Mouse (Mus musculus) cerebellum, adult 2 months (tissue): ENCODE data around the gene Spata31d1a. TPM values are rescaled to one million over a fixed set of nuclear protein-coding genes. Genes with fewer than 3 reads are reported as not detected.

ENCODE experiments used
- DNase-seq, 2 experiments: peaks; one replicate each; pipeline ENCODE4 v3.0.0; 2021
- H3K27ac ChIP-seq: fragments of 200-500 bp; 2 replicates; pipeline ENCODE4 v1.5.1; 2012; ENCODE audit warnings: low read length, control low read depth, inconsistent platforms; ENCODE audit not compliant: insufficient read depth
- H3K27me3 ChIP-seq: fragments of 200-500 bp; 2 replicates; pipeline ENCODE4 v1.6.1; 2012; ENCODE audit warnings: inconsistent platforms, mild to moderate bottlenecking, low read length, moderate library complexity; ENCODE audit not compliant: control insufficient read depth, insufficient read depth
- H3K4me1 ChIP-seq: fragments of 200-500 bp; 2 replicates; pipeline ENCODE4 v1.6.1; 2011; ENCODE audit warnings: low read length; ENCODE audit not compliant: control insufficient read depth, insufficient read depth
- H3K4me3 ChIP-seq: fragments of 200-500 bp; replicated peaks from 2 replicates; pipeline ENCODE3; 2011; ENCODE audit warnings: mild to moderate bottlenecking, low read depth, low read length, control low read depth; ENCODE audit not compliant: insufficient read depth
- CTCF ChIP-seq: fragments of 200-500 bp; IDR thresholded peaks from 2 replicates; pipeline ENCODE4 v1.5.1; 2011; ENCODE audit warnings: low read depth, mild to moderate bottlenecking, control low read depth, low read length, moderate library complexity, borderline replicate concordance; ENCODE audit not compliant: insufficient read depth
- POLR2A ChIP-seq: fragments of 200-500 bp; IDR thresholded peaks from 2 replicates; pipeline ENCODE4 v1.6.1; 2011; ENCODE audit warnings: low read length, control low read depth, borderline replicate concordance; ENCODE audit not compliant: insufficient read depth
- WGBS: fragments of 180-500 bp; shearing (Covaris S2); methylation state at CpG from one replicate; pipeline ENCODE4 v1.1.7; 2018; 5-methylcytosine and 5-hydroxymethylcytosine counted together
- polyA plus RNA-seq: library from polyadenylated mRNA; depleted of rRNA; stranded (reverse); fragments of >200 nt; gene quantifications from 2 replicates; pipeline ENCODE4 v1.2.3, GENCODE M21; 2012

Gene Spata31d1a
- polyA plus RNA-seq, 1 experiment: 0.25 TPM

DNA sequence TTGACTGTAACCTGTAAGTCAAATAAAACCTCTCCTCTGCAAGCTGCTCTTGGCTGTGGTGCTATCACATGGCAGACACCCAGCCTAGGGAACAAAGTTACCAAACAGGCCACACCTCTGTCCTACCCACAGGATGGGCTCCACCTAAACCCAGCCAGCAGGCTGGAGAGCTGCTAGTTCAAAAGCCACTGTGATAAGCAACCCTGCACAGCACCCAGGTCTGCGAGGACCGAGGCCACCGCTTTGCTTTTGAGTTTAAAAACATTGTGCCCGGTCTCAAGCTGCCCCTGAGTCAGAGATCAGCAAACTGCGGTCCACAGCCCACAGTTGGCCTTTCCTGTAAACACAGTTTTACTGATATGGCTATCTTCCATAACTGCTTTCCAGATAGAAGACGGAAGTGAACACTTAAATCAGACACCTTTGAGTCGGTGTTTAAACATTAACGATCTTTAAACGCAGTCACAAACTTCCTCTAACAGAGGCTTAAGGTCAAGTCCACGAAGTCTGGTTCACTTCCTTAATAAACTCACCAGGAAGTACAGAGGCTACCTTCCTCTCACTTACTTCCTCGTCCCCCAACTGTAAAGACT lies 41.5 kb downstream of the Spata31d1a start:
- 85% methylated on average over 11 of the region's 11 CpGs for WGBS
- no peak for DNase-seq
- H3K27ac ChIP-seq: no peak overlapping the region

DNA sequence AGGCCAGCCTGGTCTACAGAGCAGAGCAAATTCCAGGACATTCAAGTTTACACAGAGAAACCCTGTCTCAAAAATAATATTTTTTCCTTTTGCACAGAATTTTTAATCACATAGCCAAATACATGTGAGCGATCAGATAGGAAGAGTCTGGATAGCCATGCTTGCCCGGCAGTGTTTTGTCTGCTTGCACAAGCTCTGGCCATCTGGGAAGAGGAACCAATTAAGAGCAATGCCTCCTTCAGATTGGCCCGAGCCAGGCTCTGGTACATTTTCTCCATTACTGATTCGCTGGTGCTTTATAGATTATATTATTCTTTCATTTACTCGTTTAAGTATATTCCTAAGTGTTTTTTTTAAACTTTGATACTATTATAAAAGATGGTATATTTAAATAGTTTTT lies 42.4 kb downstream of the Spata31d1a start:
- whole genome bisulfite sequencing: 53% methylated on average over 5 of the region's 5 CpGs
- no peak for DNase-seq
- Histone ChIP-seq H3K4me3 (no peak overlapping the region), H3K27ac (no peak overlapping the region), H3K4me1 (peaks cover 22% of the 10 kb centered on the region), H3K27me3 (no peaks in the 10 kb centered on the region)
- no peak for TF ChIP-seq POLR2A

More for the DNA sequence above, 41.5 kb downstream of the Spata31d1a start:
- Histone ChIP-seq H3K4me1 (peaks cover 24% of the 10 kb centered on the region), H3K27me3 (no peaks in the 10 kb centered on the region), H3K4me3 (no peak overlapping the region)
- TF ChIP-seq CTCF: no peak
- TF ChIP-seq POLR2A: no peak

DNA sequence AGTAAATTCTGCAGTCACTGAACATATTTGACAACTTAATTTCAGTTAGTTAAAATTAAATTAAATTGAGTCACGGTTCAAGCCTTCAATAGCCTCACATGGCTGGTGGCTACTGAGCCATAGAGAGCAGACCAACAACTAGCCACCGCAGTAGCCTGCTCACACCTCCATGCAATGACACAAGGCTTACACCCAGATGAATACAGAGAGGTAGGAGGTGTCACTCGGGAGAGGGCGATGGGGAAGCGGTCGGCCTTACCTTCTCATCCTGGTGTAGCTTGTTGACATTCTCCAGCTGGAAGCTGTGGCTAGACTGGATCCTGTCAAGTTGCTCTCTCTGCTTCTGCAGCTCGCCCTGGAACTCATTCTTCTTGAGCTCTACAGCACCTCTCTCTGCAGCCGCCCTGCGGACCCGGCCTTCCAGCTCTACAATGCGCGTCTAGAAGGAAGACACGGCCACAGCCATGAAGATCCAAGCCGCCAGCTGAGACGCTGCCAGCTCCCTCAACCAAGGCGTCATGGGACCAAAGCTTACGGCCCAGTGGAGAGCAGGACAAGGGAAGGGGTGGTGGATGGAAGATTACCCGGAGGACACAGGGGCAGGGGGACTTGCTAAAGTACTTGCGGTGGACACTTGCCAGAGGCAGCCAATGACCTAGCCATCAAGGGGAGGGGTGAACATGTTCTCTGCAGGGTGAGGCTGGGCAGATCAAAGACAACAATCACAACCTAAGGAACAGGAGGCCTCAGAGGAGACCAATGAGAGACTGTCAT lies 46.0 kb downstream of the Spata31d1a start:
- 80% methylated on average over 19 of the region's 19 CpGs for WGBS
- no peak overlapping the region for H3K4me3 ChIP-seq
- no peak for DNase-seq
- TF ChIP-seq CTCF: no peak
- TF ChIP-seq POLR2A: no peak
- no peaks in the 10 kb centered on the region for H3K27me3 ChIP-seq
- peaks cover 19% of the 10 kb centered on the region for H3K4me1 ChIP-seq
- no peak overlapping the region for H3K27ac ChIP-seq

DNA sequence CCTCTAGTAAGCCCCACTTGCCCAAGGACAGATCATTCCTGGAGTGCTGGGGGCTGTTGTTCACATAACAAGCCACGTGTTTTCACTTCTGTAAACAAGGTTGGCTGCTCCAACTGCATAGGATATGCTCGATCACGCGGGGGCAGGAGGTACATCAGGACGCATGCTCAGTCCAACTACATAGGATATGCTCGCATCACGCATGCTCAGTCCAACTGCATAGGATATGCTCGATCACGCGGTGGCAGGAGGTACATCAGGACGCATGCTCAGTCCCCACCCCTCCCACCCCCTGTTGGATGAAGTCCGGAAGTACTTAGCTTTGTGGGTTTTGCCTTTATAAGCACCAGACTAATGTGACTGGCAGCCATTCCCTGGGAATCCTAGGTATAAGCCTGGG lies 48.2 kb downstream of the Spata31d1a start:
- DNase-seq: no peak
- WGBS: 96% methylated on average over 12 of the region's 12 CpGs
- Histone ChIP-seq H3K27ac (no peak overlapping the region), H3K4me1 (peaks cover 21% of the 10 kb centered on the region), H3K27me3 (no peaks in the 10 kb centered on the region), H3K4me3 (no peak overlapping the region)
- TF ChIP-seq POLR2A (no peak), CTCF (no peak)

DNA sequence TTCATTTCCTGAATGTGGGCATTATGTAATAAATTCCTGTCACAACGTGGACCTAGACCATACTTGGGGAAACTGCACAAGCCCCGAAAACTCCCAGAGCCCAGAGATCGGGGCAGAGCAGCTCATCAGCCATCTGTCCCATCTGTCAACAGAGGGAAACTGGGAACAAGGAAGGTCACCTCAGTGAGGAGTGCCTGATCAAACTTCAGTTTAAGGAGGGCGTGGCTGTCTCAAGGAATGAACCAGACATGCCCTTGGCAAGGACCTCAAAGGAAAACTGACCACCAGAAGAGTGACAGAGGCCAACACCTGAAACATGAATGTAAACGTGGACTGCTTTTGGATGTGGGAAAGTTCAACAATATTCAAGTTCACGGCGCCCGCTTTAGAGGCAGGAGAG lies 48.7 kb downstream of the Spata31d1a start:
- Histone ChIP-seq H3K4me3 (no peak overlapping the region), H3K27me3 (no peaks in the 10 kb centered on the region), H3K27ac (no peak overlapping the region), H3K4me1 (peaks cover 16% of the 10 kb centered on the region)
- TF ChIP-seq POLR2A (no peak), CTCF (no peak)
- no peak for DNase-seq
- WGBS: 78% methylated on average over 8 of the region's 8 CpGs

DNA sequence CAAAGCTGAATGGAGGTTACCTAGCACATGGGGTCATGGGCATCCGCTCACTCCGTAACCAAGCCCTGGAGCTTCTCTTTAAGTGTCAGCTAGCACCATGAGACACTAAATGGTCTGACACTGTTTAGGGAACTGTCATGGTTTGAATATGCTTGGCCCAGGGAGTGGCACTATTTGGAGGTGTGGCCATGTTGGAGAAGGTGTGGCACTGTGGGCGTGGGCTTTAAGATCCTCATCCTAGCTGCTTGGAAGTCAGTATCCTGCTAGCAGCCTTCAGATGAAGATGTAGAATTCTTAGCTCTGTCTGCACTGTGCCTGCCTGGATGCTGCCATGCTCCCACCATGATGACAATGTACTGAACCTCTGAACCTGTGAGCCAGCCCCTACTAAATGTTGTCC lies 49.8 kb downstream of the Spata31d1a start:
- WGBS: 96% methylated on average over 3 of the region's 3 CpGs

DNA sequence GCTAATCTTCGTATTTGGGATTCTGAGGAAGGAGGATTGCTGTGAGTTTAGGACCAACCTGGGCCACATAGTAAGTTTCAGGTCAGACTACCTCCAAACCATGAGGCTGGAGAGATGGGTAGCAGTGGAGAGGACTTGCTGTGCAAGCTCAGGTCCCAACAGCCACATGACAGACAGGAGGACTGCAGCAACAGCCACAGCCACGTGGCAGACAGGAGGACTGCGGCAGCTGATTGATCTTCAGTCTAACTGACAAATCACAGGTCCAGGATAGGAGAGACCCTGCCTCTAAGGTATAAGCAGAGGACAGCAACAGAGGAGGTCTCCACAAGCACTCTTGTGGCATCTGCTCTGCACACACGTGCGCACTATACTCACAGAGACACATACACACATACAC lies 52.3 kb downstream of the Spata31d1a start:
- Histone ChIP-seq H3K27me3 (no peaks in the 10 kb centered on the region), H3K4me1 (peaks cover 30% of the 10 kb centered on the region), H3K27ac (no peak overlapping the region), H3K4me3 (no peak overlapping the region)
- WGBS: 79% methylated on average over 5 of the region's 5 CpGs
- TF ChIP-seq POLR2A (no peak), CTCF (no peak)
- no peak for DNase-seq

More for the DNA sequence above, 49.8 kb downstream of the Spata31d1a start:
- Histone ChIP-seq H3K4me1 (peaks cover 9% of the 10 kb centered on the region), H3K27me3 (no peaks in the 10 kb centered on the region), H3K4me3 (no peak overlapping the region), H3K27ac (no peak overlapping the region)
- no peak for TF ChIP-seq POLR2A
- TF ChIP-seq CTCF: no peak
- no peak for DNase-seq

DNA sequence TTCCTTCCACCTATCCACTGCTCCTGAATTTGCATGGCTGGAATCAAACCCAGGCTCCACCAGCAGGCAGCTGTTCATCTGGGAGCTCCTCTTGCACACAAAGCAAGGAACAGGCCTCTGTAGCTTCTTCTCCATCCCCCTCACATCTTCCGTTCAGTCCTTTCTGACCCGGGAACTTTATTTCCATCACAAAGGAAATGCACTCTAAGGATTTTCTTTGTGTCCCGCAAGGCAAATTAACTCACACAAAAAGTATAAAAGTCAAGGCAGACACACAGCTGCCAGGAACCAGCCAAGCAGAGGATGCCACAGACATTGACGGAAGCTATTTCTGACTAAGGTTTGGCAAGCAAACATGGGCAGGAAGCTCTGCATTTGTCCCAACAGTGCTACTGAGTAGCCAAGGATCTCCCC lies 53.1 kb downstream of the Spata31d1a start:
- Histone ChIP-seq H3K4me1 (peaks cover 37% of the 10 kb centered on the region), H3K27ac (no peak overlapping the region), H3K4me3 (no peak overlapping the region), H3K27me3 (no peaks in the 10 kb centered on the region)
- 24% methylated on average over 4 of the region's 4 CpGs for WGBS
- DNase-seq: no peak
- TF ChIP-seq CTCF (no peak), POLR2A (no peak)
